Mouse (Mus musculus) heart, embryonic 11.5 days (tissue): ENCODE data around the gene Cpm. TPM values are rescaled to one million over a fixed set of nuclear protein-coding genes. Genes with fewer than 3 reads are reported as not detected.
"Not testable (repeated sequence)": the region's sequence is repeated elsewhere in the genome, so short reads cannot be mapped to it uniquely, and the experiment has no call there.

Source experiments
- ATAC-seq: fragments of 200-750 bp; cut with Nextera tagmentation; replicated peaks from 2 replicates; pipeline ENCODE4 v1.8.0; 2017; ENCODE audit warnings: moderate library complexity; ENCODE audit not compliant: insufficient number of reproducible peaks, low FRiP score, low TSS enrichment
- H3K27ac ChIP-seq: fragments of 300-500 bp; sonication (generic); 2 replicates; pipeline ENCODE4 v1.5.1; 2014; ENCODE audit warnings: mild to moderate bottlenecking, low read depth, low read length
- H3K27me3 ChIP-seq: fragments of 300-500 bp; sonication (generic); 2 replicates; pipeline ENCODE4 v1.6.1; 2014; ENCODE audit warnings: mild to moderate bottlenecking, low read length, mixed read lengths; ENCODE audit not compliant: control insufficient read depth, insufficient read depth
- H3K36me3 ChIP-seq: fragments of 300-500 bp; sonication (generic); 2 replicates; pipeline ENCODE4 v1.6.1; 2014; ENCODE audit warnings: mild to moderate bottlenecking, low read length, moderate library complexity, mixed read lengths; ENCODE audit not compliant: control insufficient read depth, insufficient read depth
- H3K4me1 ChIP-seq: fragments of 300-500 bp; sonication (generic); 2 replicates; pipeline ENCODE4 v1.6.1; 2014; ENCODE audit warnings: low read length; ENCODE audit not compliant: control insufficient read depth, insufficient read depth
- H3K4me2 ChIP-seq: fragments of 300-500 bp; sonication (generic); 2 replicates; pipeline ENCODE4 v1.6.1; 2014; ENCODE audit warnings: mild to moderate bottlenecking, moderate library complexity
- H3K4me3 ChIP-seq: fragments of 300-500 bp; sonication (generic); 2 replicates; pipeline ENCODE4 v1.5.1; 2014; ENCODE audit warnings: low read depth, low read length
- H3K9ac ChIP-seq: fragments of 300-500 bp; sonication (generic); 2 replicates; pipeline ENCODE4 v1.6.1; 2014; ENCODE audit warnings: mild to moderate bottlenecking, low read depth, low read length, moderate library complexity
- H3K9me3 ChIP-seq: fragments of 300-500 bp; sonication (generic); replicated peaks from 2 replicates; pipeline ENCODE4 v1.6.1; 2016; ENCODE audit warnings: low read length; ENCODE audit not compliant: control insufficient read depth
- WGBS: fragments of 180-500 bp; shearing (Covaris S2); extraction: QIAGEN DNeasy Blood & Tissue Kit; methylation state at CpG from one replicate; pipeline ENCODE4 v1.1.7; 2014; ENCODE audit not compliant: insufficient replicate concordance; 5-methylcytosine and 5-hydroxymethylcytosine counted together
- polyA plus RNA-seq: library from polyadenylated mRNA; unstranded; fragments of >200 nt; fragmentation: Nextera tagmentation; extraction: Ambion mirVana; gene quantifications from 2 replicates; pipeline ENCODE4 v1.2.1, GENCODE M21; 2014

The Cpm gene
- polyA plus RNA-seq, 1 experiment from 2014 or later = 4.1 TPM

GRCm38 (mm10) chr10:117702024-117702833 lies 72.9 kb downstream of the Cpm start:
- H3K9ac ChIP-seq = no peak overlapping the region
- H3K4me2 ChIP-seq = no peak overlapping the region
- H3K4me1 ChIP-seq = 0 out of 2 replicates have a peak, but pooled peaks cover 2% of the 10 kb centered on the region
- WGBS = 92% methylated on average over 6 of the region's 6 CpGs
- ATAC-seq = no peak
- no peak overlapping the region for H3K27ac ChIP-seq
- peaks cover 47% of the 10 kb centered on the region for H3K36me3 ChIP-seq
- H3K27me3 ChIP-seq = no peaks in the 10 kb centered on the region
- no peaks in the 10 kb centered on the region for H3K9me3 ChIP-seq
- no peak overlapping the region for H3K4me3 ChIP-seq

DNA sequence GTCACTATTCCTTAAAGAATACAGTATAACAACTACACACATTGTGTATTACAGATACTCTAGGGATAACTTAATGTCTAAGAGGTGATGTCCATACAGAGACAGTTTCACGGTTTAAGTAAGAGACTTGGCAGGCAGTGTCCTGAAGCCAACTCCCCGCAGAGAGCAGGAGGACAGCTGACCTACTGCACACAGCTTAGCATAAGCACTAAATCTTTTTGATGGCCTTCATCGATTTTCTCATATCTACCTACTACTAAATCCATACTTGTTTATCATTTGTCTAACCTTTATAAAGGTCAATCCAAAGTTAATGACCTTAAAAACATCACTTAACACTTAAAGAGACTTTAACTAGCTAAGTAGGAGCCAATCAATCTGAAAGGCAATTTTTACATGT lies 74.2 kb downstream of the Cpm start:
- no peaks in the 10 kb centered on the region for H3K27me3 ChIP-seq
- no peak overlapping the region for H3K27ac ChIP-seq
- no peak for ATAC-seq
- no peak overlapping the region for H3K4me3 ChIP-seq
- 0 out of 2 replicates have a peak, but pooled peaks cover 2% of the 10 kb centered on the region for H3K4me1 ChIP-seq
- H3K36me3 ChIP-seq = peaks cover 40% of the 10 kb centered on the region
- no peaks in the 10 kb centered on the region for H3K9me3 ChIP-seq
- 93% methylated on average over 3 of the region's 3 CpGs for WGBS
- no peak overlapping the region for H3K9ac ChIP-seq
- no peak overlapping the region for H3K4me2 ChIP-seq

GRCm38 (mm10) chr10:117704314-117704963 lies 75.1 kb downstream of the Cpm start:
- ATAC-seq, H3K4me2 ChIP-seq, H3K9me3 ChIP-seq, H3K27me3 ChIP-seq, H3K4me3 ChIP-seq, H3K27ac ChIP-seq, H3K9ac ChIP-seq, H3K4me1 ChIP-seq: not testable (repeated sequence)
- 93% methylated on average over 6 of the region's 6 CpGs for WGBS
- peaks cover 38% of the 10 kb centered on the region for H3K36me3 ChIP-seq

GRCm38 (mm10) chr10:117704964-117705335 lies 75.7 kb downstream of the Cpm start:
- Histone ChIP-seq H3K9ac (no peak overlapping the region), H3K27ac (no peak overlapping the region), H3K4me1 (peaks cover 6% of the 10 kb centered on the region), H3K36me3 (peaks cover 36% of the 10 kb centered on the region), H3K9me3 (no peaks in the 10 kb centered on the region), H3K4me3 (no peak overlapping the region), H3K27me3 (no peaks in the 10 kb centered on the region), H3K4me2 (no peak overlapping the region)
- no peak for ATAC-seq
- whole genome bisulfite sequencing = 96% methylated on average over 6 of the region's 6 CpGs

DNA sequence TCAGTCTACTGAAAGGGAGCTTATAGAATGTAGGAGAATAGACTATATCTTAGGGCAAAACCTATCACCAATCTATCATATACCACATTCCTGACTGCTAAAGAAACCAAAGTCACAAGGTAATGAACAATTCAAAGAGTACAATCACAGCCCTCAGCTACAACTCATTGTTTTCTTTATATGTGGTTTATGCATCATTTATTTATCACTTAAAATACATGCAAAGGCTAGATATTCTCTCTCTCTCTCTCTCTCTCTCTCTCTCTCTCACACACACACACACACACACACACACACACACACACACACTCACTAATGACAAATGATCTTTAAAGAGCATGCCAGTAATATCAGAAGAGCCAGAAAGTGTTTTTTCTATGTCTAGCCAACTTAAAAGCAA lies 76.5 kb downstream of the Cpm start:
- peaks cover 31% of the 10 kb centered on the region for H3K36me3 ChIP-seq
- H3K9ac ChIP-seq = no peak overlapping the region
- ATAC-seq = no peak
- peaks cover 6% of the 10 kb centered on the region for H3K4me1 ChIP-seq
- H3K9me3 ChIP-seq = no peaks in the 10 kb centered on the region
- no peaks in the 10 kb centered on the region for H3K27me3 ChIP-seq
- H3K27ac ChIP-seq = no peak overlapping the region
- no peak overlapping the region for H3K4me3 ChIP-seq
- no peak overlapping the region for H3K4me2 ChIP-seq

GRCm38 (mm10) chr10:117706440-117706839 lies 77.1 kb downstream of the Cpm start:
- H3K9ac ChIP-seq = no peak overlapping the region
- no peaks in the 10 kb centered on the region for H3K27me3 ChIP-seq
- no peak overlapping the region for H3K4me2 ChIP-seq
- no peak overlapping the region for H3K4me3 ChIP-seq
- H3K4me1 ChIP-seq = peaks cover 6% of the 10 kb centered on the region
- no peaks in the 10 kb centered on the region for H3K9me3 ChIP-seq
- peaks cover 31% of the 10 kb centered on the region for H3K36me3 ChIP-seq
- no peak overlapping the region for H3K27ac ChIP-seq
- ATAC-seq = no peak
- WGBS = 86% methylated on average over 6 of the region's 6 CpGs

DNA sequence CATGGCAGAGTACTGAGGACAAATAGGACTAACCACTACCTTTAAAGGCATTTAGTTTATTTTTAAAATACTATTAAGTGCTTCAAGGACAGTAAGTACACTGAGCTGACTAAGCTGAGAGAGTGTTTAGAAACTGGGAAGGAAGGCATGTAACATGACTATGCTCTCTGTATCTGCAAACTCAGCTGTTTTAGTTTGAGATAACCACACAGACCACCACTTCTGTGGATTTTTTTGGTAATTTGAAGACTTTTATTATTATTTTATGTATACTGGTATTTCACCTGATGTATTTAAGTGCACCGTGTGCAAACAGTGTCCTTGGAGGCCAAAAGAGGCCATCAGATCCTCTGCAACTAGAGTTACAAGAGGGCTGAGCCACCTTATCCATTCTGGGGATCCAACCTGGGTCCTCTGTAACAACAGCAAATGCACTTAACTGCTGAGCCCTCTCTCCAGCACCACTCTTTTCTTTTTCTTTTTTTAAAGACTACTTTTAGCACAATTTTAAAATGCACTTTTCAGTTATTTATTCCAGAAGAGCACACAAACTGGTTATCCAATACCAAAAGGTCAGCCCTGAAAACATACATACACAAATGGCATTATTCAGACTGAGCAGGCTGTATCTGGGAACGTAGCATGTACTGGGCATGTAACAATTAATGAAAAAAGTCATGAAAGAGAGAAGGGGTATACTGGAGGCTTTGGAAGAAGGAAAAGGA lies 78.0 kb downstream of the Cpm start:
- 88% methylated on average over 2 of the region's 2 CpGs for WGBS
- H3K27ac ChIP-seq = no peak overlapping the region
- no peak overlapping the region for H3K4me2 ChIP-seq

GRCm38 (mm10) chr10:117708376-117708775 lies 79.1 kb downstream of the Cpm start:
- no peak for ATAC-seq
- 98% methylated on average over 2 of the region's 2 CpGs for WGBS
- no peak overlapping the region for H3K4me2 ChIP-seq
- no peak overlapping the region for H3K9ac ChIP-seq
- H3K9me3 ChIP-seq = no peaks in the 10 kb centered on the region
- peaks cover 6% of the 10 kb centered on the region for H3K4me1 ChIP-seq
- peaks cover 18% of the 10 kb centered on the region for H3K36me3 ChIP-seq
- H3K27ac ChIP-seq = no peak overlapping the region
- H3K4me3 ChIP-seq = no peak overlapping the region
- H3K27me3 ChIP-seq = no peaks in the 10 kb centered on the region

More for the DNA sequence above, 78.0 kb downstream of the Cpm start:
- H3K27me3 ChIP-seq = no peaks in the 10 kb centered on the region
- peaks cover 24% of the 10 kb centered on the region for H3K36me3 ChIP-seq
- no peak for ATAC-seq
- H3K9ac ChIP-seq = no peak overlapping the region
- no peaks in the 10 kb centered on the region for H3K9me3 ChIP-seq
- H3K4me1 ChIP-seq = peaks cover 6% of the 10 kb centered on the region
- no peak overlapping the region for H3K4me3 ChIP-seq
